14 mouse cellular contexts compared by ENCODE assay signal in the genomic region with DNA sequence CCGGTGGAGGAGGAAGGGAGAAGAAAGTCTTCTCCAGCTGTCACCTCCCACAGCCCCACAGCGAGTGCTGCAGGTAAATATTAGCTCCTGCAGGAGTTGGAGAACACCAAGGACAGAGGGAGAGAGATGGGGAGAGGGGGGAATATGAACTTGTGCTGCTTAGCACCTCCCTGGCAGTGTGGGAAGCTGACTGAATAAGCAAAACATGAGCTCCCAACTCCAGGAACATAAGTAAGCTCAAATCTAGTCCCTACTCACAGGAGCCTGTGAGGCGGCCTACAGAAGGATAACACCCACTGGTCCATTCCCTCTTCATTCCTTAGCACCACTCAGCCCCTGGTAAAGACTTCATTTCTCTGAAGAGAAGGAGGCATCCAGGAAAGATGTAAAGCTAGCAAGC.
"Had no signal": no experiment of that assay in that cellular context is flagged by ENCODE, and none has a peak within 500 bp of the region (broad histone marks: within the 10 kb centered on the region; RNA-seq: fewer than 3 reads in every experiment).

No protein-coding gene starts in this region.

- DNase-seq: gastrocnemius, postnatal 14 days; gastrocnemius, postnatal 36 days; heart, adult 11 months; heart, adult 2 months; heart, postnatal 14 days; heart, postnatal 36 days; kidney, adult 11 months; kidney, adult 2 months; kidney, adult 9 months; kidney, postnatal 14 days; kidney, postnatal 36 days; layer of hippocampus, adult 9-11 months; layer of hippocampus, postnatal 36 days; left cerebral cortex, postnatal 4 days had no signal
